Mouse (Mus musculus): Measurements from ENCODE around the gene Gm2888. TPM values are rescaled to one million over a fixed set of nuclear protein-coding genes. Genes with fewer than 3 reads are reported as not detected.
"Not testable (repeated sequence)": the region's sequence is repeated elsewhere in the genome, so short reads cannot be mapped to it uniquely, and the experiment has no call there.

The Gm2888 gene
- not detected in 2 replicates for total RNA-seq (2015)
- not detected in 2 replicates for total RNA-seq (2017)

GRCm38 (mm10) chr14:3029702-3030101 lies at the start of gene Gm2888:
Gene Gm2888 (plus strand): TSS chr14:3030002.
- ATAC-seq (replicated peaks; ENCODE audit: poor library complexity), result not testable (repeated sequence)

DNA sequence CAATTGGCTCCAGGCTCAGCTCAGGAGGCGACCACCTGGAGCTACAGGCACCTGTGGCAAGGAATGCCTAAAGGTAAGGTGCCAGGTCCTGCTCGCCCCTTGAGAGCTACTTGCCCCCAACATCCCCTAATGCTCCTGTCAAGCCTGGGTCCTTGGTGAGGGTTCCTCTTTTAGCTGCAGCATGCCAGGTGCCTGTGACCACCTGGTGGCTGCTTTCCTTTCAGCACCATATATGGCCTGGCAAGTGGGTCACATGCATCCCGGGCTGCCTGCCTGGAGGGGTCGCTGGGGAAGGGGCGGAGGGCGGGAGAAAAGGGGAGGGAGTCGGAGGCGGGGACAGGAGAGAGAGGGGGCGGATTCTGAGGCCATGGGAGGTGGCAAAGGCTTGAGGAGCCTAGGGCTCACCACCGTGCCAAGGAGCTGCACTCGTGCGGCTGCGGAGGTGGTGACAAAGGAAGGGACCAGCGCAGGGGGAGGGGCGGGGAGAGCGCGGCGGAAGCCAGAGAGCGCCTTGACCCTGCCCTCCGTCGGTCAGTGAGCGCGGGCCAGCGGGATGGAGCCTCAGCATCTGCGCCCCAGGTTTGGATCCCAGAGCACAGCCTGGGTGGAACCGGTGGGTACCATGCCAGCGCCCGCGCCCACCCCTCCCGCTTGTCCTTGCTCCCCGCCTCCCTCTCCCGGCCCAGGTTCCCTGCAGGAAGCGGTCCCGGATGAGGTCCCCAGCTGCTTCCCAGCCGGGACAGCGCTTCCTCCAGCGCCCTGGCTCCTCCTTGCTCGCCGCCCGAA lies 19.1 kb downstream of the Gm2888 start, which contains the start of gene Gm2897:
TSS of gene Gm2897 (plus strand) at position 559 of the 786 bp plus-strand sequence.
- not testable (repeated sequence) for ATAC-seq (replicated peaks; ENCODE audit: poor library complexity)

DNA sequence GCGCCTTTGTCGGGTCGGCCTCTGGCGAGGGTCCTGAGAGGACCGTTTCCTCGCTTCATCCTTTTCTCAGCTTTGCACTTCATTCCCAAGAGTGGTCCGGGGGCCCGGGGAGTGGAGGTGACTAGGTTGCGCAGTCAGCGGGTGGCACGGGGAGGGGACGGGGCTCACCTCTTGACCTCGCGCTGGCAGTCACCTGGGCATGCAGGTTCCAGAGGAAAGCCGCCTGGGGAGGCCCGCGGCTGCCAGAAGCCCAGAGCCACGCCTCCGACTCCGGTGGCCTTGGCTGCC lies 19.7 kb downstream of the Gm2888 start:
- ATAC-seq (replicated peaks; ENCODE audit: poor library complexity), result not testable (repeated sequence)

- not testable (repeated sequence) for ATAC-seq (replicated peaks; ENCODE audit: poor library complexity)
Observed at GRCm38 (mm10) chr14:3050087-3050486, 20.3 kb downstream of the Gm2888 start.

Other genes starting within 250 kb of the Gm2888 start
- not detected in 2 replicates for gene Gm2897, start 19.3 kb downstream of the Gm2888 start, total RNA-seq (2015)
- not detected in 2 replicates for gene Gm2897, start 19.3 kb downstream of the Gm2888 start, total RNA-seq (2017)
- gene Gm10340, start 104.0 kb downstream of the Gm2888 start, total RNA-seq (2015), result not detected in 2 replicates
- gene Gm10340, start 104.0 kb downstream of the Gm2888 start, total RNA-seq (2017), result not detected in 2 replicates
- gene Gm5795, start 158.3 kb downstream of the Gm2888 start, total RNA-seq (2015), result not detected in 2 replicates
- gene Gm5795, start 158.3 kb downstream of the Gm2888 start, total RNA-seq (2017), result not detected in 2 replicates
- gene D830030K20Rik, start 178.5 kb downstream of the Gm2888 start, total RNA-seq (2015), result not detected in 2 replicates
- not detected in 2 replicates for gene D830030K20Rik, start 178.5 kb downstream of the Gm2888 start, total RNA-seq (2017)

All from megakaryocyte progenitor cell, adult 5-6 weeks (primary cell).